Mouse (Mus musculus): Measurements from ENCODE around the gene Tgfb1i1. TPM values are rescaled to one million over a fixed set of nuclear protein-coding genes. Genes with fewer than 3 reads are reported as not detected.

The Tgfb1i1 gene
- polyA plus RNA-seq (2012; rRNA removed) = 178 and 180 TPM in 2 replicates

DNA sequence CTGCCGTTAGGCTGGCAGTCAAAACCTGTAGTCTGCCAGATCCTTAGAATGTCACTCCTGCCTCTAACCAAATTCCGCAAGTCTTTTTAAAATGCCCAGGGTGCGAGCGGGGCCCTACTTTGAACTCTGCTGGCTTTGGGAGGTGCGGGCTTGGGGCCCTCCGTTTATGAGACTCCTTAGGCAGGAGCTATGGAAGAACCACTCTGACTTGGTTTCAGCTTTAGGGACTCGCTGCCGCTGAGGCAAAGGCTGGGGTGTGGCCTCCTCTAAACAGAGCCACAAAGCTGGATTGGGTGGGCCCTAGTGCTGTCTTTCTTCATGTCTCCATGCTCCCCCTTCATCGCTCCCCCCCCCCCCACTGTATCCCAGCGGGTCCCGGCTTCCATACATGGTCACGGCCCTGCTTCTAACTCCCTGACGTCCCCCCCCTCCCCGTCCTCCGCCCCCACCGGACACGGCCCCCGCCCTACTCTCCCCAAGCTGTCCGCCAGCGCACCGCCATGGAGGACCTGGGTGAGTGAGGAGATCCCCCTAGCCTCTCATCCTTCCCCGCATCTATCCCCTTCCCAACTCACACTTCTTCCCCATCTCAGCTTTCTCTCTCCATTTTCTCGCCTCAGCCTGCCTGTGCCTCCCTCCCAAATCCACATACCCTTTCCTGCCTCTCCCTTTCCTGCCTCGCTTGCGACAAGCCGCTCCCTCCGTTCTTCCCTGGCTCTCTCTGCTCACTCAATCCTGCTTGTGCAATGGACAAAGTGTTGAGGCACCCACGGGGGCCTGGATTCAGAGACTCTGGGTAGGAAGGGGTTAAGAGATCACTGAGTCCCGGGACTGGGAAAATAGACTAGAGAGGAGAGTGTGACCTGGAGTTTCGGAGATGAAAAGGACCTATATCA lies at the start of gene Tgfb1i1:
Gene Tgfb1i1 (plus strand): TSS at position 317 of the 896 bp plus-strand sequence.

DNA sequence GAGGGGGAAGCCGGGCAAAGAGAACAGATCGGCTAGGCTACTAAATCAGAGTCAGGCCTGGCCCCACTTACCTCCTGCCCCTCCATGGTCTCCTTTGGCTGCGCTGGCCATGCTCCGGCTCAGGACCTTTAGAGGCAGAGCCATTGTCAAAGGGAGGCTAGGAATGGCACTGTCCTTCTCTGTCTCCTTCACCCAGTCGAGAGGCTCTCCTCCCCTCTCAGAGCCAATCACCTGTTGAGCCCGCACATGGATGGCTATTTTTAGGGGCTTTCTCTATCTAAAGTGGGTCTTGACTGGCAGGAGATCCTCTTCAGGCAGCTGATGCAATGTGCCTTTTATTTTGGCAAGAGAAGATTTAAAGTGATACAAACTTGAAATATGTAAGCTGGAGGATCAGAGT lies 40.5 kb upstream of the Tgfb1i1 start, which contains the start of gene Cox6a2:
Gene Cox6a2 (minus strand): TSS at position 236 of the 400 bp plus-strand sequence.

DNA sequence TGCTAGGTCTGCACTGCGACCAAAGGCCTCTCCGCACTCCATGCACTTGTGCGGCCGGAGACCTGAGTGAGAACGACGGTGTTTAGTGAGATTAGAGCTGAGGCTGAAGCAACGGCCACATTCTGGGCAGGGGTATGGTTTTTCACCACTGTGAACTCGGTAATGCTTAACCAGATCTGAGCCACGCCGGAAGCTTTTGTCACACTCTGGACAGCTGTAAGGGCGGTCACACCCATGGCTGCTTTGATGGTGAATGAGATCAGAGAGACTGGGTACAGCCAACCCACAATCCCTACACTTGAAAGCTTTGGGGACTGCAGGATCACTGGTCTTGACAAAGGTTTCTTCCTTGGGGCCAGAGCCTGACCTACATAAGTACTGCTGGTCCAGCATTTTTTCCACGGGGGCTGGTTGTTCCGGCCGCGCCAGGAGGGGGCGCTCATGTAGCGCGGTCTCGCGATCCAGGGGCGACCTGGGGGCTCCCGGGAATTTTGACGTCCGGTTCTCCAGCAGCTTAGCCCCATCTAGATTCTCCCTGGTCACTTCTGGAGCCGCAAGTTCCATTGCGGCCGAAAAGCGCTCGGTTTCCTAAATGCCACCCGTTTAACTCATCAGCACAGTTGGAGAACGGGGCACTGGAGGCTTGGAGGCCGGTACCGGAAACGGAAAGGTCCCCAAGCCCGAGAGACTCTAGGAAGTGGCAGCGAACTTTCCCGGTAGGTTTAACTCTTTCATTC lies 9.6 kb upstream of the Tgfb1i1 start, which contains the start of gene Armc5:
Gene Armc5 (plus strand): TSS at position 487 of the 737 bp plus-strand sequence.

DNA sequence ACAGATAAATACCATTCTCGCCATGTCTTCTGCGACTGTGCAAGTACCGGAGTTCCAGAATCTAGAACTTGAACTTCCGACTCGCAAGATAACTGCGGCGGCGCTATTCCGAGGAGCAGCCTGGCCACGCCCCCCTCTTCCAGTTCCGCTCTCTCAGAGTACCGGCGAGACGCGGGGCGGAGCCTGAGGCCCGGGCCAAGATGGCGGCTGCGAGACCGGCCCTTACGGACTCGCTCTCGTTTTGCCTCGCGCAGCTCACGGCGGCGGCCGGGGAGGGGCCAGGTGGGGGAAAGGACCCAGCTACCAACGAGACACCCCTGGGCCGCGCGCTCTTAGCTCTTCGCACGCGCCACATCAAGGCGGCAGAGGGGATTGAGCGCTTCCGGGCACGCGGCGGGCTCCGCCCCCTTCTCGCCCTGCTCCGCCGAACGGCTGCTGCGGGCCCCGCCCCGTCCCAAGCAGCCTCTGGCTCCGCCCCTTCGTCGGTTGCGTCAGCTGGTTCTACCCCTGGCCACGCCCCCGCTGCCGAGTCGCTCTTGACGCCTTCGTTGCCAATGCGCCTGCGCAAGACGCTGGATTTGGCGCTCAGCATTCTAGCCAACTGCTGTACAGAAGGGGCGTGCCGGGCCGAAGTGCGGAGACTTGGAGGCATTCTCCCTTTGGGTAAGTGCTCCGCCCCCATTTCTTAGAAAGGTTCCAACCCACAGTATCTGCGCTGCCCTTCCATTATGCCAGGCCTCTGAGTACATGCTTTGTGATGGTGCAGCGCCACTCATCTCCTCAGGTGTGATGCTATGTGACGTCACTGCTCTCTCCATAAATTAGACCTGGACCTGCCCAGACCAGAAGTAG lies 8.5 kb upstream of the Tgfb1i1 start, which contains the start of gene 9130023H24Rik:
Gene 9130023H24Rik (minus strand): TSS at position 105 of the 852 bp plus-strand sequence.

DNA sequence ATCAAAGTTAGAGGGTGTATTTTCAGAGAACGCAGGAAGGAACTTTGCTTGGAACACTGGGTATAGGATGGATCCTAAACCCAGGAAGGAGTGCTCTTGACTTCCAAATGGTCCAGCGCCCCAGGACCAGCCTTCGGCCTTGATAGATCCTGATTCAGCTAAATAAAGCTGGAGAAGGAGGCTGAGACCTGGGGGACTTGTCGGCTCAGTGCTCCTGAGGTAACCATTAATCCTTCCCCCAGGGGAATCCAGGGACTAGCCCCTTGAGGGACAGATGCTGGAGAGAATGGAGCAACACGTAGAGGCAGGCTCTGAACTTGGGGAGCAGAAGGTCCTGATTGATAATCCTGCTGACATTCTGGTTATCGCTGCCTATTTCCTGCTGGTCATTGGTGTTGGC lies 18.8 kb downstream of the Tgfb1i1 start, which contains the start of gene Slc5a2:
Gene Slc5a2 (plus strand): TSS at position 247 of the 400 bp plus-strand sequence.

DNA sequence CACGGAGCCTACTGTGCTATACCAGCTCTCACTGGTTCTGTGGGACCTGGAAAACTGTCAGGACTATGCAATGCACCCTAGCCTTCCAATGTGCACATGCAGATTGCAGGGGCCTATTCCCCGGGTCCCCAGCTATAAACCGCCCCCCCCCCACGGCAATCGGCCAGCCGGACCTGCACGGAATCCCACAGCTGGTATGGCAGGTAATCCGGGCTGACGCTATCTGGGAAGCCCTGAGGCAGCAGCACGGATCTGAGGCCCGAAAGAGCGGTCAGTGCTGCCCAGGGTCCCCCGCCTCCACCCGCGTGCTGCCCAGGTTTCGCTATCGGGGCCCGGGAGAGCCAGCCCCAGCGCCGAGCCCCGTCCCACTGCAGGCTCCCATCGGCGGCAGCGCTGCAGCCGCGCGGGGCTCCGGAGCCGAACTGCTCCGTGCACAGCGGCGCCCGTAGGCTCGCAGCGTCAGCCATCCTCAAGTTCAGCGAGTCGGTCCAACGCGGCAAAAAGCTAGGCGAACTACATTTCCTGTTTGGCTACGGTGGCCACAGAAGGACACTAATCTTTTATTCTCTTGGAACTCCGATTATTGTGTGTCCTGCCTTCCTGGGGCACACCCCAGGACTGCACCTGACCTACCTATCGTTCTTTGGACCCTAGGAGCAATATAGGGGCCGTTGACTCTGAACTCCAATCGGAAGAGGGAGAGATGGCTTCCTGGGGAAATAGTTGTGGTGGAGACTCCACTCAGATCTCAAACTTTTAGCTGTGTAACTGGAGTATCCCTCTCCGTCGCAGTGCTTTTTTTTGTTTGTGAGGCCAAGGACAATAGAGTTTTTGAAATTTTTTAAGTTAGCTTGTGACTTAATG lies 51.2 kb downstream of the Tgfb1i1 start, which contains the start of gene BC017158:
Gene BC017158 (minus strand): TSS at position 554 of the 864 bp plus-strand sequence.

Other genes with a start within 250 kb of the Tgfb1i1 start
- gene Trim72, start 242.9 kb upstream of the Tgfb1i1 start, polyA plus RNA-seq (2012; rRNA removed) = 0.97 and 1.1 TPM in 2 replicates
- gene Itgam, start 184.2 kb upstream of the Tgfb1i1 start, polyA plus RNA-seq (2012; rRNA removed) = 5.6 and 6.6 TPM in 2 replicates
- 0.03 TPM in 1 of 2 replicates, not detected in the other for gene Gm49368, start 184.1 kb upstream of the Tgfb1i1 start, polyA plus RNA-seq (2012; rRNA removed)
- 2.1 and 2.3 TPM in 2 replicates for gene Itgax, start 117.3 kb upstream of the Tgfb1i1 start, polyA plus RNA-seq (2012; rRNA removed)
- gene Itgad, start 92.4 kb upstream of the Tgfb1i1 start, polyA plus RNA-seq (2012; rRNA removed) = 0.07 and 0.10 TPM in 2 replicates
- 1.6 and 1.8 TPM in 2 replicates for gene Cox6a2, start 40.4 kb upstream of the Tgfb1i1 start, polyA plus RNA-seq (2012; rRNA removed)
- gene Armc5, start 9.5 kb upstream of the Tgfb1i1 start, polyA plus RNA-seq (2012; rRNA removed) = 60.6 and 67.5 TPM in 2 replicates
- 1.8 and 2.7 TPM in 2 replicates for gene 9130023H24Rik, start 8.8 kb upstream of the Tgfb1i1 start, polyA plus RNA-seq (2012; rRNA removed)
- gene Slc5a2, start 18.8 kb downstream of the Tgfb1i1 start, polyA plus RNA-seq (2012; rRNA removed) = 0.31 and 0.77 TPM in 2 replicates
- 96.8 and 102 TPM in 2 replicates for gene BC017158, start 51.4 kb downstream of the Tgfb1i1 start, polyA plus RNA-seq (2012; rRNA removed)
- gene Rgs10, start 171.9 kb downstream of the Tgfb1i1 start, polyA plus RNA-seq (2012; rRNA removed) = 9.9 and 17.0 TPM in 2 replicates
- gene Tial1, start 214.9 kb downstream of the Tgfb1i1 start, polyA plus RNA-seq (2012; rRNA removed) = 33.9 and 36.5 TPM in 2 replicates